Mouse (Mus musculus) naive thymus-derived CD4-positive, alpha-beta T cell, adult 2 months (primary cell): ENCODE results near the gene Angptl2.
"Not testable (repeated sequence)": the region's sequence is repeated elsewhere in the genome, so short reads cannot be mapped to it uniquely, and the experiment has no call there.

Source experiments
- DNase-seq: peaks from one replicate; pipeline ENCODE4 v3.0.0-alpha.2; 2011; ENCODE audit warnings: low read depth

The Angptl2 gene

GRCm38 (mm10) chr2:33200368-33201068, 15.4 kb upstream of the Angptl2 start:
- no peak for DNase-seq

GRCm38 (mm10) chr2:33203284-33203683, 12.6 kb upstream of the Angptl2 start:
- DNase-seq, result no peak

GRCm38 (mm10) chr2:33204980-33205379, 10.9 kb upstream of the Angptl2 start:
- DNase-seq, result no peak

- DNase-seq, result no peak
Measured at GRCm38 (mm10) chr2:33205939-33206525, 9.8 kb upstream of the Angptl2 start.

- DNase-seq, result no peak
Measured at GRCm38 (mm10) chr2:33207069-33207468, 8.8 kb upstream of the Angptl2 start.

- no peak for DNase-seq
Measured at GRCm38 (mm10) chr2:33208134-33208533, 7.7 kb upstream of the Angptl2 start.

- no peak for DNase-seq
Measured at GRCm38 (mm10) chr2:33210841-33211240, 5.0 kb upstream of the Angptl2 start.

- DNase-seq, result not testable (repeated sequence)
Measured at GRCm38 (mm10) chr2:33211263-33211662, 4.6 kb upstream of the Angptl2 start.

GRCm38 (mm10) chr2:33215177-33215699, 631 bp upstream of the Angptl2 start:
- no peak for DNase-seq

- peak; percentile 12 for DNase-seq
Measured at GRCm38 (mm10) chr2:33216645-33217424, 966 bp downstream of the Angptl2 start.

- peak; percentile 18 for DNase-seq
Measured at GRCm38 (mm10) chr2:33217425-33217794, 1.5 kb downstream of the Angptl2 start.

GRCm38 (mm10) chr2:33218903-33219625, 3.2 kb downstream of the Angptl2 start:
- DNase-seq, result peak; percentile 27

- no peak for DNase-seq
Measured at GRCm38 (mm10) chr2:33219637-33220036, 3.8 kb downstream of the Angptl2 start.

- no peak for DNase-seq
Measured at GRCm38 (mm10) chr2:33220246-33220645, 4.4 kb downstream of the Angptl2 start.

GRCm38 (mm10) chr2:33220674-33221338, 4.9 kb downstream of the Angptl2 start:
- DNase-seq, result no peak

- no peak for DNase-seq
Measured at GRCm38 (mm10) chr2:33221339-33221900, 5.6 kb downstream of the Angptl2 start.

GRCm38 (mm10) chr2:33222480-33222879, 6.6 kb downstream of the Angptl2 start:
- no peak for DNase-seq

GRCm38 (mm10) chr2:33223656-33224358, 7.9 kb downstream of the Angptl2 start:
- no peak for DNase-seq

GRCm38 (mm10) chr2:33225921-33226320, 10.1 kb downstream of the Angptl2 start:
- DNase-seq, result no peak

GRCm38 (mm10) chr2:33228077-33228476, 12.2 kb downstream of the Angptl2 start:
- DNase-seq, result no peak

- no peak for DNase-seq
Measured at GRCm38 (mm10) chr2:33228551-33228950, 12.7 kb downstream of the Angptl2 start.
